Mouse (Mus musculus) gonadal fat pad, adult 2 months (tissue): ENCODE results near the gene Rnf5. TPM values are rescaled to one million over a fixed set of nuclear protein-coding genes. Genes with fewer than 3 reads are reported as not detected.

ENCODE experiments used
- DNase-seq: peaks from one replicate; pipeline ENCODE4 v3.0.0-alpha.2; 2012; ENCODE audit warnings: low read depth
- polyA plus RNA-seq: library from polyadenylated mRNA; depleted of rRNA; stranded (reverse); fragments of >200 nt; gene quantifications from 2 replicates; pipeline ENCODE4 v1.2.3, GENCODE M21; 2012

Gene Rnf5
- polyA plus RNA-seq, 1 experiment: 99.2 TPM

DNA sequence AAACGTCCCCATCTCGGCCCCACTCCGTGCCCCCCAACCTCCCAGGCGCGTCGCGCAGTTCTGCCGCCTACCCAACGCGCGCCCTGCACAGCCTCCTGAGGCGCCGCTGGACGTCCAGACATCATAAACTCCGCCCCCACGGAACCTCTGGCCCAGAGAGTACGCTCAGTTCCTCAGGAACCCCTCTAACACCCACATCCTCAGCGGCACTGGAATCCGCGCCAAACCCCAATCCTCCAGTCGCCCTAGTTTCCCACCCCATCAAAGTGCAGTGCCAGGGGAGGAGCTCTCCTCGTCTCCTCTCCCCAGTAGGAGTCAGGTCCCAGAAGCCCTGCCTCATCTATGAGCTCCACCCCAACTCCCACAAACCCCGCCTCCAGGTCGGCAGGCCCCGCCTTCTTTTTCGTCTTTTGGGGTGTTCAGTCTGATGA lies 28.8 kb upstream of the Rnf5 start:
- no peak for DNase-seq

DNA sequence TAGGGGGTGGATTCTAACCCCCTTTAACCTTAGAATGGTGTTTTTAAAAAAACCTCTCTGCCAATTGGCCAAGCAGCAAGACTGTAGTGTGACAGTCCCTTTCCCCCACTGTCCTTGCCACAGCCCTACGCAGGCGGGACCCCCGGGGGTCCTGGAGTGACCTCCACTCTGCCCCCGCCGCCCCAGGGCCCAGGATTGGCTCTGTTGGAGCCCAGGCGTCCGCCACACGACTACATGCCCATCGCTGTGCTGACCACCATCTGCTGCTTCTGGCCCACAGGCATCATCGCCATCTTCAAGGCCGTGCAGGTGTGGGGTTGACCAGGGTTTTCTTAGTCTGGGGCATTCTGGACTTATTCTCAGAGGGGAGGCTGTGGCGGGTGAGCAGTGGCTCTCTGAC lies 28.2 kb upstream of the Rnf5 start:
- DNase-seq: no peak

DNA sequence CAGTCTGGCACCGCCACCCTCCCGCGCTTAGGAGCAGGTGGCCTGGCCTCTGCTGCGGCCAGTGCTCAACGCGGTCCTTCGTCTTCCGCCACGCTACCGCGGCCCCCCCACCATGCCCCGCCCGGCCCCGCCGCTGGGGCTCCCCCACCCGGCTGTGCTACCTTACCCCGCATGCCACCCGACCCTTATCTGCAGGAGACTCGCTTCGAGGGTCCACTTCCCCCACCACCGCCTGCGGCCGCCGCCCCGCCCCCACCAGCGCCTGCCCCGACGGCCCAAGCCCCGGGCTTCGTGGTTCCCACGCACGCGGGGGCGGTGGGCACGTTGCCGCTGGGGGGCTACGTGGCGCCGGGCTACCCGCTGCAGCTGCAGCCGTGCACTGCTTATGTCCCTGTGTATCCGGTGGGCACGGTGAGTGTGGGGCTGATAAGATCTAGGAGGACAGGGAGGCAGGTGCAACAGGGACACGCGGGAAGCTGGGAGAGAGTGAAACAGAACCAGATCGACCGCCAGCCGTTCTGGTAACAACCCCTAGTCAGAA lies 27.3 kb upstream of the Rnf5 start:
- no peak for DNase-seq

GRCm38 (mm10) chr17:34629796-34630603 lies 26.5 kb upstream of the Rnf5 start:
- DNase-seq: no peak

DNA sequence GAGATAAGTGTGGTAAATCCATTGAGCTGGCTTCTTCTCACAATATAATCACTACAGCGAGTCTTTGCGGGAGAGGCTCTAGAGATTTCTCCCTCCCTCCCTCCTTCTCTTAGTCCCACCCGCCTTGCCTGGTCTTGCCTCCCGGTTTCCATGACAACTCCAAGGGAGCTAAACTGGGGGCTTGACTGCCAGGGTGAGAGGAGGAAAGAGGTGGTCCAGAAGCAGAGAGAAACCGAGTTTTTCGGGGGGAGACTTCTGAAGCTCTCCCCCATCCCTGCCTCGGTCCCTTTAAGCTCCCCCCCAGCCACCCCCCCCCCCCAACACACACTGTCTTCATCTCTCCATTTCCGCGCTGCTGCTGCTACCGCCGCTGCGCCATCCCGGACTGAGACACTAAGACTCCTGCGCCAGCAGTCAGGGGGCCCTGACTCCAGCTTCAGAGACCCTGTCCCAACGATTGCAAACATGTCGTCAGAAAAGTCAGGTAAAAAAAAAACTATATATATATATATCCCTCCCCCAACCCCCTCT lies 25.8 kb upstream of the Rnf5 start, which contains the start of gene Prrt1:
Prrt1 (plus strand) TSS at position 313 of the 531 bp plus-strand sequence.
- DNase-seq: no peak

- no peak for DNase-seq
Measured at GRCm38 (mm10) chr17:34628644-34628967, 25.1 kb upstream of the Rnf5 start.

DNA sequence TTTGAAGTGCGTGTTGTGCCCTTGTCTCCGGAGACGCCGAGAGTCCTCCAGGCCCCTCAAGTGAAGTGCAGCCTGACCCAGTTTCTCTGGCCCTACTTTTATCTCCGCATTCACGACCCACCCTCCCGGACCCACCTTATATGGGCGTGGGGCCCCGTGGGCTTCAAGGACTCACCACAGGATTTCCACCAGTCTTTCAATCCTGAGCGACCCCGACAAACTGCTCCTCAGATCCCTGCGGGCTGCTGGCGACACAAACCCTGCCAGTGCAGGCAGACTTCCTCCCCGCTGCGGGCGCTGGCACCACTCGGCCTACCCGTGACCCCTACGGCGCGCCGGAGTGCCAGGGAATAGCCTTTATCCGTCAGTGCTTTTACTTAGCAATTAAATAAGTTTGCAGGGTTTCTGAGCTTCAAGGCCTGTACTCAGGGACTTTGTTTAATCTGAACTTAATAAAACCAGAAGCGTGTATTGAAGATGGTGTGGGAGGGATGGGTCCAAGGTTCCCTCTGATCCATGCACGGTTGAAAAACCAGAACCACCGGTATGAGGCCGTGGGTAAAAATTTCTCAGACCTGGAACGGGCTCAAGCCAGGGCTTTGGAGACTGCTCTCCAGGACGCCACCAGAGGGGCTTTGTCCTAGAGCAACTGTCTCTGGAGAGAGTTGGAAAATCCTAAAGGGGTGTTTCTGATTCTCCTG lies 24.6 kb upstream of the Rnf5 start, which contains the start of gene Ppt2:
Ppt2 (minus strand) TSS at position 568 of the 701 bp plus-strand sequence.
- no peak for DNase-seq

DNA sequence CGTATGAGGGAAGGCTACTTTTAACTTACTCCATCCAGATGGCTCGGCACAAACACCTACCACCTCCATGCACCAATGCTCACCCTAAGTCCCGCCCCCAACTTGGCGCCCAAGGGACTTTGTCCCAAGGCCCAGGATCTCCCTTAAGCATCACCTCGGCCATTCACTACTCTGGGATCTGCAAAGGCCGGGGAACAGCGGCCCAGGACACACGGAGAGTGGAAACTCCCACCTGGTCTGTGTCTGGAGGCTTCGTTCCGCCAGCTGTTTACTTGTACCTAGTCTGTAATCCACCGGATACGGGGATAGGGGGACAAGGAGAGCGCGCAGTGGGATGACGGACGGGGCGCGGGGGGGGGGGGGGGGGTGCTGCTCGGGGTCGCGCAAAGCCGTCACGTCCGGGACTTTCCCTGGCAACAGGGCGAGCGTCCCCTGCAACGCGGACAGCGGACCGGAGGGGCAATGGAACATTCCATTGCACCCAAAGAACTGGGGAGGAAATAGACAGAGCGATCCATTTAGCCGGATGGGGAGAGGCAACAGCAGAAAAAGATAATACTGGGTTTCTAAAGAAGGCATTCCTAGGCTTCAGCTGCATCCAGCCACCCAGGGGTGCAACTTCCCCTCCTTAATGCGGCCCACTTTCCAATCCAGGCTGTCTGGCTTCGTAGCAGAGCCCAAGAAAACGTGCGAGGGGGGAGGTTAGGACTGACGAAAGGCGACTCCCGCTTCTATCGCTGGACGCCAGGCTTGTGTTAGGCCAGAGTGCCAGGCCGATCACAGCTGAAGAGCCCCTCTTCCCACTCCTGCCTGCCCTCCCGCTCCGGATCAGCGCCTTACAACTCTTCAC lies 23.8 kb upstream of the Rnf5 start:
- no peak for DNase-seq

DNA sequence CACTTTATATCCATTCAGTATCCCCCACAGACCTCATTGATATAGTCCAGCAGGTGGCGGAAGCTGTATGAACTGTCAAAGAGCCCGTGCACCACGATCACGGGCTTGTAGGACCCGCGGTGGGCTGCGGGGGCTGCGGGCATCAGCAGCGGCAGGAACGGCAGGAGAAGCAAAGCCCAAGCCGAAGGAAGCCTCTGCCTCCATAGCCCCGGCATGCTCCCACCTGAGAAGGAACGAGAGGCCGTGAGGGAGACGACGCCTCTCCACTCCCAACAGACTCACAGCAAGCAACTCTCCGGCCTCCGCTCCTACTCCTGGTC lies 23.2 kb upstream of the Rnf5 start:
- DNase-seq: no peak

DNA sequence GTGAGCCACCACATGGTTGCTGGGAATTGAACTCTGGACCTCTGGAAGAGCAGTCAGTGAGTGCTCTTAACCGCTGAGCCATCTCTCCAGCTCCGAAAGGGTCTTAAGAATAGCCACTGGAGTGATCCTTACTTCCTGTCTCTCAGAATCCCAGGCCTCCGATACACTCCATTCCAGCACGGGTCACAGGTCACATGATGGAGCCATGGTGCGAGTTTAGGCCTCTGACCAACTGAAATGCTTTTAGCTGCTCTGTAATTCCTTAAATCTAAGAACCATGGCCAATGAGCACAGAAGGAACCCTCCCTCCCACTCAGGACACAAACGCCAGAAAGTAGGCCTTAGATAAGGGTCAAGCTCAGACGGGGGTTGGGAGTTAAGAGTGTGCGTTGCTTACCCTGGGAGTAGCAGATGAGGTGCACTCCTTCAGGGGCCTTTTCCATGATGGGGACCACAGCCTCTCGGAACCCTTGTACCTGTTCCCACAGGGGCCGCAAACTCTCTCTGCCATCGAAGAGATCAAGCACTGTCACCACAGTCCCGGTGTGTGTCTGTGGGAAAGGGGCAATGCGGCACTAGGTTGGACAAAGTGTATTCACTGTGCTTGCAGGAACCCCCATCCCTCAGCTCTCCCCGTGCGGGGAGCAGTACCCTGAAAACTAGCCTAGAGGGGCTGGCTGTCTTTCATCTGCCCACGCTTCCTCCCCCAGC lies 22.7 kb upstream of the Rnf5 start:
- DNase-seq: no peak

- no peak for DNase-seq
Measured at GRCm38 (mm10) chr17:34624981-34625380, 21.5 kb upstream of the Rnf5 start.

DNA sequence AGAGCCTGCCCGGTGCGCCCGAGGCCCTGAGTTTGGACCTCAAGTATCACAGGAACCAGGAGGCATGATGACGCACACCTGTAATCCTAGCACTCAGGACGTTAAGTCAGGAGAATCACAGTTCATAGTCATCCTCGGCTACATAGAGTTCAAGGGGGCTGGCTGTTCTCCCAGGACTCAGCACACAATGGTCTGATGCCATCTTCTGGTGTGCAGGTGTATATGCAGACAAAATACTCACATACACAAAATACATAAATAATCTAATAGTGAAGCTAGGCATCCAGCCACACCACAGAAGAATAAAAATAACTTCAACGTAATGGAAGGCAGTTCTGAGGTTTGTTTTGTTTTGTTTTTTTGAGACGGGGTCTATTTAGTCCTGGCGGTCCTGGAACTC lies 19.7 kb upstream of the Rnf5 start:
- no peak for DNase-seq

DNA sequence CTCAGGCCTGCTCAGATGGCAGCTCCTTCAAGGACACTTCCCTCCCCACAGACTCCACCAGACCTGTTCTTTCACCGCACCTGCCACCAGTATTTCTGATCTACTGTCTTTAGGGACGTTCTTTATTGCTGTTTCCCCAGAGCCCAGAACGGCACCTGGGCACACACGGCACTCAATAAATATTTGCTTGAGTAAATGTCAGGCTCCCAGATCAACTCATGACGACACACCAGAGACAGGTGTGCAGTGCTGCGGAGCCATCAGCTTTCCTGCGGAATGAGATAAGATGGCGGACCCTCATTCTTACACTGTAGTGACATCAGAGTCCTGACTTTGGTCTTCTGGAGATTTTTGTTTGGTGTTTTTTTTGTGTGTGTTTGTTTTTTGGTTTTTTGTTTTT lies 17.5 kb upstream of the Rnf5 start:
- no peak for DNase-seq

GRCm38 (mm10) chr17:34618999-34619398 lies 15.5 kb upstream of the Rnf5 start:
- DNase-seq: no peak

DNA sequence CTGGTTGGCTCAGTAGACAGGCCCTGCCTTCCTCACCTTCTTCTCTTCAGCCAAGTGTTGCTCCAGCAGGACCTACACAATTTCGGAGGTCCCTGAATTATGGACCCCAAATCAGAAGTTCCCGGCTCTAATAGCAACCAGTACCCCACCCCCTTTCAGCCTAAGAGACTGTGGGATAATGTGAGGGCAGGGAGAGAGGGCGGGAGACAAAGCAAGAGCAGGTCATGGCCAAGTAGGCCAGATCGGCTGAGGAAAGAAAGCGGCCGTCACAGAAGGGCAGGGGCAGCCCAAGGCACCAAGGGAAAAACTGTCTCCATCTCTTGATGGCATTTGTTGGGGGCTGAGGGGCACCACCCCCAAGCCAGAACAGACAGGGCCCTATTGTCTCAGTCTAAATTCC lies 12.4 kb upstream of the Rnf5 start, which contains the start of gene Egfl8:
Egfl8 (minus strand) TSS at position 101 of the 400 bp plus-strand sequence.
- no peak for DNase-seq

- DNase-seq: no peak
Measured at GRCm38 (mm10) chr17:34613830-34614229, 10.3 kb upstream of the Rnf5 start.

- DNase-seq: no peak
Measured at GRCm38 (mm10) chr17:34613054-34613645, 9.7 kb upstream of the Rnf5 start.

GRCm38 (mm10) chr17:34611050-34611449 lies 7.6 kb upstream of the Rnf5 start:
- DNase-seq: no peak

DNA sequence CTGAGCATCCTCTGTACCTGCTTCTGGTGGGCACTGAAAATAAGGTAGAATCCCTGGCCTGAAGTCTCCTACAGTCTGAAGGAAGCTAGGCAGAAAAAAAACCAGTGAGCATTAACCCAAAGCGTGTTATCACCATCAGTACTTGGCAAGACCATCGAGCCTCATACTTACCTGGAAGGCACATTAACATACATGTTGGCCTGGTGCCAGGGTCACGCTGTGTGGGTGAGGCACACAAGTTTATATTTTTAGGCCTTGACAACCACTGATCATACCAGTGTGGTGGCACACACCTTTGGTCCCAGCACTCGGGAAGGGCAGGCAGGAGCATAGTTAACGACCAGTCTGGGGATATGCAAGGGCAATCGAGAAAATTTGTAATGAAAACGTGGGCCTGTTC lies 4.5 kb upstream of the Rnf5 start:
- no peak for DNase-seq

- DNase-seq: no peak
Measured at GRCm38 (mm10) chr17:34606186-34607039, 2.9 kb upstream of the Rnf5 start.
